ENCODE assay signal across 8 mouse cellular contexts in the genomic region with DNA sequence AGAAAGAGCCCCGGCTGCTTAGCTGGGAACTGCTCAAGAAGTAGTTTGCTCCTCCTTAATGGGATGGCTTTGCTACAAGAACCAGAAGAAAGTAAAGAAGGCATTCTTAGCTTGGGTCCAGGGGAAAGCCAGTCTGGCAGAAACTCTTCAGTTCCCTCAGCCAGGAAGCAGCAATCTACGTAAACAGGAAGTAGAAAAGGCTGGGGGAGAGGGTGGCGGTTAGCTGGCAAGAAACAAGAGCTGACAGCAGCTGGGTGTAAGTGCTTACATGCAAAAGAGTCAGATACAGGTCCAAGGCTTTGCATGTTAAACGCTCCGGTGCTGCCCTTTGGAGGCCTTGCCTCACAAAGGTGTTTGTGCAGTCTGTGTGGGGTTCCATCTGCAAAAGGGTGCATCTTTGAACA. TPM values are rescaled to one million over a fixed set of nuclear protein-coding genes. Genes with fewer than 3 reads are reported as not detected.
DNase-seq lines count a peak whose midpoint lies in the region; ATAC-seq and TF ChIP-seq lines count a peak whose summit lies in the region.

No protein-coding gene starts in this region.

- no peaks in the 10 kb centered on the region for H3K9me3 ChIP-seq in embryonic facial prominence, embryonic 13.5 days
- H3K9me3 ChIP-seq in lung, postnatal 0 days (ENCODE audit: low read length) = no peaks in the 10 kb centered on the region
- no peaks in the 10 kb centered on the region for H3K9me3 ChIP-seq in stomach, embryonic 14.5 days (ENCODE audit: control insufficient read depth, low read depth, low read length)

- H3K4me1 ChIP-seq in embryonic facial prominence, embryonic 13.5 days = peaks cover 5% of the 10 kb centered on the region
- H3K4me1 ChIP-seq in lung, postnatal 0 days (ENCODE audit: insufficient read depth, low read depth, low read length) = peaks cover 6% of the 10 kb centered on the region
- H3K4me1 ChIP-seq in stomach, embryonic 14.5 days (ENCODE audit: control insufficient read depth, insufficient read depth, low read length) = 0 out of 2 replicates have a peak, but pooled peaks cover 4% of the 10 kb centered on the region

- ATAC-seq in embryonic facial prominence, embryonic 13.5 days (ENCODE audit: insufficient number of reproducible peaks, insufficient read depth, low FRiP score, low TSS enrichment, low read depth) = no peak
- peak; percentile 93 for ATAC-seq in inflammation-experienced regulatory T-cells, adult 6 months
- ATAC-seq in lung, postnatal 0 days = peak; percentile 83
- no peak; the same call in 1 of the 2 replicates for ATAC-seq in stomach, embryonic 14.5 days (ENCODE audit: insufficient number of reproducible peaks, insufficient read depth, low FRiP score, low read depth)

- no peak overlapping the region for H3K4me3 ChIP-seq in embryonic facial prominence, embryonic 13.5 days
- no peak overlapping the region for H3K4me3 ChIP-seq in lung, postnatal 0 days (ENCODE audit: low read depth, low read length)
- H3K4me3 ChIP-seq in stomach, embryonic 14.5 days (ENCODE audit: low read depth, low read length) = no peak overlapping the region

- DNase-seq in 3T3-L1 (ENCODE audit: low read depth, low spot score) = peak; percentile 44
- peak; percentile 77 to 82 for DNase-seq in B cell, adult 2 months
- peak; percentile 89 for DNase-seq in lung, postnatal 0 days (ENCODE audit: low spot score)
- no peak for DNase-seq in right cerebral cortex, postnatal 36 days (ENCODE audit: low spot score in 2 of 2)
- no peak for DNase-seq in testis, postnatal 14 days (ENCODE audit: low spot score)

- no peaks in the 10 kb centered on the region for H3K27me3 ChIP-seq in embryonic facial prominence, embryonic 13.5 days
- no peaks in the 10 kb centered on the region for H3K27me3 ChIP-seq in lung, postnatal 0 days (replicated peaks; ENCODE audit: insufficient read depth, low read length)
- H3K27me3 ChIP-seq in stomach, embryonic 14.5 days (ENCODE audit: control insufficient read depth, insufficient read depth, low read length) = no peaks in the 10 kb centered on the region

- peak overlapping the region; percentile 49; the same call in 1 of the 2 replicates for H3K27ac ChIP-seq in embryonic facial prominence, embryonic 13.5 days
- H3K27ac ChIP-seq in lung, postnatal 0 days (ENCODE audit: low read length) = peak overlapping the region; percentile 85
- peak overlapping the region; percentile 63; the same call in 1 of the 2 replicates for H3K27ac ChIP-seq in stomach, embryonic 14.5 days (ENCODE audit: low read length)

- H3K9ac ChIP-seq in embryonic facial prominence, embryonic 13.5 days = no peak overlapping the region
- H3K9ac ChIP-seq in lung, postnatal 0 days (replicated peaks; ENCODE audit: low read depth) = no peak overlapping the region
- H3K9ac ChIP-seq in stomach, embryonic 14.5 days (replicated peaks; ENCODE audit: low read depth, low read length) = no peak overlapping the region

- H3K4me2 ChIP-seq in embryonic facial prominence, embryonic 13.5 days = no peak overlapping the region
- peak overlapping the region; percentile 9 for H3K4me2 ChIP-seq in lung, postnatal 0 days (replicated peaks; ENCODE audit: low read depth, low read length)
- no peak overlapping the region for H3K4me2 ChIP-seq in stomach, embryonic 14.5 days (replicated peaks; ENCODE audit: low read depth, low read length)

- H3K36me3 ChIP-seq in embryonic facial prominence, embryonic 13.5 days = no peaks in the 10 kb centered on the region
- no peaks in the 10 kb centered on the region for H3K36me3 ChIP-seq in lung, postnatal 0 days (ENCODE audit: insufficient read depth, low read length)
- H3K36me3 ChIP-seq in stomach, embryonic 14.5 days (ENCODE audit: control insufficient read depth, insufficient read depth, low read length) = no peaks in the 10 kb centered on the region

- no peak for TF ChIP-seq CTCF in lung, postnatal 0 days (IDR thresholded peaks at IDR 0.05)

- 51% methylated on average over 5 of the region's 5 CpGs for WGBS in embryonic facial prominence, embryonic 13.5 days
- WGBS in lung, postnatal 0 days = 10% methylated on average over 5 of the region's 5 CpGs
- 29% methylated on average over 5 of the region's 5 CpGs for WGBS in stomach, embryonic 14.5 days

- TF ChIP-seq EP300 in lung, postnatal 0 days (IDR thresholded peaks at IDR 0.05) = 0 out of 2 replicates have a peak, but pooled peaks have one; percentile 14

RNA-seq across cellular contexts. Expression of gene Psma1, which starts 41.5 kb away (rescaled TPM):
- 394 and 409 TPM in 2 replicates for polyA plus RNA-seq in embryonic facial prominence, embryonic 13.5 days (2015; fragmentation: Nextera tagmentation; extraction: Ambion mirVana)
- 100 to 1,000 TPM; 227 to 338 (median 255) TPM for polyA plus RNA-seq in inflammation-experienced regulatory T-cells, adult 6 months (2017; shearing (Covaris generic))
- 243 and 245 TPM in 2 replicates for polyA plus RNA-seq in lung, postnatal 0 days (2015; fragmentation: Nextera tagmentation; extraction: Ambion mirVana)
- 391 and 397 TPM in 2 replicates for polyA plus RNA-seq in stomach, embryonic 14.5 days (2014; fragmentation: Nextera tagmentation; extraction: Ambion mirVana)

Comparison
In these comparisons a context has a peak if more than half of its experiments do, and no peak if none do; other contexts are left out.
1. DNase-seq: peak in 3T3-L1 (single experiment), B cell, adult 2 months (2 of 2) and lung, postnatal 0 days (single experiment); none in right cerebral cortex, postnatal 36 days (0 of 2) and testis, postnatal 14 days (single experiment).
2. ATAC-seq: peak in inflammation-experienced regulatory T-cells, adult 6 months (single experiment) and lung, postnatal 0 days (single experiment); none in embryonic facial prominence, embryonic 13.5 days (single experiment) and stomach, embryonic 14.5 days (single experiment).
3. Peak in every context shown above with its lines, with median percentiles within 50 percentile points of each other: H3K27ac ChIP-seq.